Mouse (Mus musculus) CD4-positive naive resting alpha-beta T cell, adult 57 days (primary cell): ENCODE data around the gene Cyp2b23. TPM values are rescaled to one million over a fixed set of nuclear protein-coding genes. Genes with fewer than 3 reads are reported as not detected.

Source experiments
- total RNA-seq: library from RNA; stranded (reverse); gene quantifications from one replicate; pipeline ENCODE4 v1.2.4, GENCODE M21; 2023

Cyp2b23 gene
- total RNA-seq: not detected

DNA sequence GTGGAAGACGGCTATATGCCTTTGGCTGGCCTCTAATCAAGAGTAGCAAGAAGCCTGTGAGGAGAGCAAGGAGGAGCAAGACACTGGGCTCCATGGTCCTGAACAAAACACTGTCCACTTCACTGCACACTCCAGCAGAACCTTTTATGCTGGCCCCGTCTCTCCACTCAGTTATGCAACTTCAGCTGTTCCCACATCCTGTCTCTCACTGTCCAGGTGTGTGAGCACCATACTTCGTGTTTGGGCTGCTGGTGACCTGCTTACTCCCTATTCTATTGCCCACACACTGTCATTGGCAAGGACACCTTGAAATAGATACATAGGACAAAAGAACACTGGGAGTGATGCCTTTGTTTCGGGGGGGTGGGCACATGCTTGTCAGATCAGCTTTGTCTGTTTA is at the start of gene Cyp2b23:
Gene Cyp2b23, minus strand, starts transcription at position 101 of the 400 bp plus-strand sequence.

DNA sequence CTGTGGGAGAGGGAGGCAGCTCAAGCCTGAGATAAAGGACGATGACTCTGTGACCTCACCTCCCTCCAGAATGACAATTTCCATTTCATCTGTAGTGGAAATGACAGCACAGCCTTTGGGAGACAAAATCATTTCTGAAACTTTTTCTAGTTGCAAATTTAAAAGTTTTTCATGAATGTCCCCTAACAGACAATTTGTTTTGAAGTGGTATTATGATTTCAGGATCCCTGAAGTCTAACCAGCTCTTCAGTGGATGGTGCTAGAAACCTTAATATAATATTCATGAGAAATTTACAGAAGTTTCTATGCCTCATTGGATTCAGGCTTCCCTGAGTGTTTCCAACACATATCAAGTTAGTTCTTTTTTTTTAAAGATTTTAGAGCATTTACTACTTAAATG is 67.9 kb downstream of the Cyp2b23 start, which contains the start of gene Vmn1r185:
Gene Vmn1r185, minus strand, starts transcription at position 101 of the 400 bp plus-strand sequence.

Other genes starting within 250 kb of the Cyp2b23 start
- gene Nlrp9a, start 151.4 kb downstream of the Cyp2b23 start, total RNA-seq: not detected
- not detected for gene Vmn1r185, start 68.0 kb downstream of the Cyp2b23 start, total RNA-seq
- not detected for gene Cyp2b19, start 70.7 kb upstream of the Cyp2b23 start, total RNA-seq
- gene Cyp2g1, start 122.5 kb upstream of the Cyp2b23 start, total RNA-seq: not detected
- gene Cyp2a5, start 148.9 kb upstream of the Cyp2b23 start, total RNA-seq: not detected